Mouse (Mus musculus) spleen, postnatal 36 days (tissue): ENCODE measurements around the gene Scrn1.

Source experiments
- DNase-seq, 2 experiments: peaks; one replicate each; pipeline ENCODE4 v3.0.0; 2022; ENCODE audit warnings: low spot score in 2 of 2, mixed read lengths in 1 of 2

Scrn1 gene

GRCm38 (mm10) chr6:54565665-54566545, at the start of gene Scrn1:
Gene Scrn1, minus strand, starts transcription at chr6:54566489.
- DNase-seq: peak in 1 of 2 experiments; percentile 4

GRCm38 (mm10) chr6:54606241-54606640, 40.0 kb upstream of the Scrn1 start:
- DNase-seq: no peak

- no peak for DNase-seq
Observed at GRCm38 (mm10) chr6:54604001-54604715, 37.9 kb upstream of the Scrn1 start.

- DNase-seq: no peak
Observed at GRCm38 (mm10) chr6:54602891-54603290, 36.6 kb upstream of the Scrn1 start.

GRCm38 (mm10) chr6:54600681-54601347, 34.5 kb upstream of the Scrn1 start:
- DNase-seq: no peak

- DNase-seq: no peak
Observed at GRCm38 (mm10) chr6:54597711-54598110, 31.4 kb upstream of the Scrn1 start.

- DNase-seq: no peak
Observed at GRCm38 (mm10) chr6:54597208-54597607, 30.9 kb upstream of the Scrn1 start, which contains the start of gene Fkbp14. Gene Fkbp14, minus strand, starts transcription at chr6:54597308.

- no peak for DNase-seq
Observed at GRCm38 (mm10) chr6:54595330-54595878, 29.1 kb upstream of the Scrn1 start.

- peak; percentile 85 to 87 for DNase-seq
Observed at GRCm38 (mm10) chr6:54594469-54595329, 28.4 kb upstream of the Scrn1 start, which contains the start of gene Plekha8. Gene Plekha8, plus strand, starts transcription at chr6:54595111.

- DNase-seq: no peak
Observed at GRCm38 (mm10) chr6:54593766-54594468, 27.6 kb upstream of the Scrn1 start.

- peak; percentile 83 for DNase-seq
Observed at GRCm38 (mm10) chr6:54592938-54593535, 26.7 kb upstream of the Scrn1 start.

GRCm38 (mm10) chr6:54591778-54592177, 25.5 kb upstream of the Scrn1 start:
- no peak for DNase-seq

GRCm38 (mm10) chr6:54590691-54591090, 24.4 kb upstream of the Scrn1 start:
- DNase-seq: no peak

GRCm38 (mm10) chr6:54588212-54588611, 21.9 kb upstream of the Scrn1 start:
- no peak for DNase-seq

- no peak for DNase-seq
Observed at GRCm38 (mm10) chr6:54587683-54588082, 21.4 kb upstream of the Scrn1 start.

GRCm38 (mm10) chr6:54586911-54587310, 20.6 kb upstream of the Scrn1 start:
- DNase-seq: no peak

GRCm38 (mm10) chr6:54586175-54586574, 19.9 kb upstream of the Scrn1 start:
- DNase-seq: peak; percentile 24 to 41

- DNase-seq: no peak
Observed at GRCm38 (mm10) chr6:54573218-54573955, 7.1 kb upstream of the Scrn1 start.

- no peak for DNase-seq
Observed at GRCm38 (mm10) chr6:54569776-54570175, 3.5 kb upstream of the Scrn1 start.
